Mouse (Mus musculus) myocyte (in vitro differentiated cells): ENCODE measurements around the gene Myo18b.

ENCODE experiments used
- CEBPB ChIP-seq: IDR thresholded peaks from 2 replicates; pipeline ENCODE4 v1.6.1; 2011; ENCODE audit warnings: mild to moderate bottlenecking, moderate library complexity; ENCODE audit not compliant: poor library complexity, insufficient read depth, severe bottlenecking
- MYOD1 ChIP-seq, 3 experiments: IDR thresholded peaks; one replicate each; pipeline ENCODE4 v1.6.1; 2011; ENCODE audit warnings: control low read depth in 2 of 3, low read depth in 2 of 3, mild to moderate bottlenecking in 2 of 3, moderate library complexity in 1 of 3; ENCODE audit not compliant: insufficient read length in 2 of 3, control insufficient read depth in 1 of 3
- POLR2A ChIP-seq: IDR thresholded peaks from one replicate; pipeline ENCODE4 v1.6.1; 2011; ENCODE audit warnings: low read depth, mild to moderate bottlenecking, control low read depth, moderate library complexity; ENCODE audit not compliant: insufficient read length

DNA sequence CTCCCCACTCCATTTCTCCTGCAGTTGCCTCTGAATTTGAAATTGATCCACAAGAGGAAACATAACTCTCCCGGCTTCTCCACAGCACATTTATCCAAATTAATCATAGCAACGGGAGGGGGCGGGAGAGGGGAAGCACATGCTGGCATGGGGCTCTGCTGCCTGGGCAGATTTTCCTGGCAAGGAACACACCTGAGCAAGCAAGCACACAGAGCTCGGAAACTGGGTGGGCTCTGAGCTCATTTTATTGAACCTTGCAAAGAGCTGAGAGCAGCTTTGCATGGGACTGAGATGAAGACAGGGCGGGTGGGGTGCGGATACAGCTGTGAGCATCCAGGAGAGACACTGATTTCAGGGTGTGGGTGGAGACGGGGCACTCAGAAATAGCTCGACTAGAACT is 229.0 kb downstream of the Myo18b start:
- no peak for TF ChIP-seq CEBPB
- no peak for TF ChIP-seq MYOD1 (IDR thresholded peaks at IDR 0.05; ENCODE audit: control insufficient read depth in 1 of 3, insufficient read length in 2 of 3, low read depth in 2 of 3)
- no peak for TF ChIP-seq POLR2A
